Mouse (Mus musculus) spleen, adult 2 months (tissue): ENCODE measurements around the gene Prok1.

Experiments used
- CTCF ChIP-seq: fragments of 200-500 bp; IDR thresholded peaks from 2 replicates; pipeline ENCODE4 v1.5.1; 2011; ENCODE audit warnings: mild to moderate bottlenecking, inconsistent platforms; ENCODE audit not compliant: insufficient read depth, insufficient read length, insufficient replicate concordance; ENCODE audit errors: extremely low read depth
- POLR2A ChIP-seq: fragments of 200-500 bp; IDR thresholded peaks from 2 replicates; pipeline ENCODE4 v1.6.1; 2011; ENCODE audit warnings: low read depth, low read length, inconsistent platforms

DNA sequence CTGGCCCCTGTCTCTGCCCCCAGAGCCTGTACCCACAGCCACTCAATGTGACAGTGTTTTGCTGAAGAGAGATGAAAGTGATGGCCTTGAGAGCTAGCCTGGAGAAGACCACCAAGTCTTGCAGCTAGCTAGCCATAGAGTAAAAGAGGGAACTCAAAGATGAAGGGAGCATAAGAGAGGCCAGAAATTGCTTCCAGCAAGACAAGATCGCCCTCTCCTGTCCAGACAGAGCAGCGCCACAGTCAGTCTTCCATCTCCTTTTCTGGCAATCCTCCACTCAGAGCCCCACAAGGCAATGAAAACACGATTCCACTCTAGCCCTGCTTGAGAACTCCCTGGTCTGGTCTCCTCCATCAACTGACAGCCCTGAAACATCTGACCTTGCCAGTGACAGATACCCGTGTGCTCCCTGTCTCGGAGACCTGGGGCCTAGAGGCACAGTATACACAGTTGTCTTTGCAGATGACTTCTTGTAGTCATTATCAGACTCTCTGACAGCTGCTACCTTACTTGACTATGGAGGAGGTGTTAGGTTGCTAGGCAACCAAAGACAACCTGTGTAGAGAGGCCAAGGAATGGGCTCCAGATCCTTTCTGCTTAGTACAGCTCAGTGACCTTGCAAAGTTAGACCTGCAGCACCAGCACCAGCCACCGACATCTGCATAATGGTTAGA, 51.1 kb downstream of the Prok1 start:
- peak; percentile 55; the same call in 1 of the 2 replicates for TF ChIP-seq CTCF
- no peak for TF ChIP-seq POLR2A
